Mouse (Mus musculus): Measurements from ENCODE around the gene Ccdc115.

- no peak for TF ChIP-seq CTCF (IDR thresholded peaks at IDR 0.05; ENCODE audit: low read depth)
- no peak for TF ChIP-seq EP300 (optimal IDR thresholded peaks at IDR 0.05)
Measured at GRCm38 (mm10) chr1:34465445-34465844, 26.0 kb upstream of the Ccdc115 start.

All from stomach, postnatal 0 days (tissue).